Mouse (Mus musculus): Measurements from ENCODE around the gene Cyth3.

The Cyth3 gene

GRCm38 (mm10) chr5:143616116-143616515 is 6.1 kb upstream of the Cyth3 start:
- no peak for DNase-seq (ENCODE audit: low spot score)

GRCm38 (mm10) chr5:143616657-143617329 is 5.5 kb upstream of the Cyth3 start:
- DNase-seq (ENCODE audit: low spot score) = no peak

GRCm38 (mm10) chr5:143617487-143618209 is 4.6 kb upstream of the Cyth3 start:
- peak; percentile 67 for DNase-seq (ENCODE audit: low spot score)

- no peak for DNase-seq (ENCODE audit: low spot score)
Measured at GRCm38 (mm10) chr5:143618585-143618984, 3.7 kb upstream of the Cyth3 start.

GRCm38 (mm10) chr5:143620196-143620595 is 2.1 kb upstream of the Cyth3 start:
- no peak for DNase-seq (ENCODE audit: low spot score)

GRCm38 (mm10) chr5:143620941-143621340 is 1.3 kb upstream of the Cyth3 start:
- DNase-seq (ENCODE audit: low spot score) = no peak

- DNase-seq (ENCODE audit: low spot score) = no peak
Measured at GRCm38 (mm10) chr5:143622623-143623150, 440 bp downstream of the Cyth3 start.

GRCm38 (mm10) chr5:143623356-143624295 is 1.4 kb downstream of the Cyth3 start:
- no peak for DNase-seq (ENCODE audit: low spot score)

GRCm38 (mm10) chr5:143624449-143624848 is 2.2 kb downstream of the Cyth3 start:
- no peak for DNase-seq (ENCODE audit: low spot score)

- no peak for DNase-seq (ENCODE audit: low spot score)
Measured at GRCm38 (mm10) chr5:143625497-143625896, 3.2 kb downstream of the Cyth3 start.

GRCm38 (mm10) chr5:143625940-143626588 is 3.8 kb downstream of the Cyth3 start:
- DNase-seq (ENCODE audit: low spot score) = no peak

- no peak for DNase-seq (ENCODE audit: low spot score)
Measured at GRCm38 (mm10) chr5:143627507-143627906, 5.3 kb downstream of the Cyth3 start.

- DNase-seq (ENCODE audit: low spot score) = no peak
Measured at GRCm38 (mm10) chr5:143627926-143628325, 5.7 kb downstream of the Cyth3 start.

GRCm38 (mm10) chr5:143629686-143630085 is 7.4 kb downstream of the Cyth3 start:
- no peak for DNase-seq (ENCODE audit: low spot score)

GRCm38 (mm10) chr5:143630214-143630613 is 8.0 kb downstream of the Cyth3 start:
- no peak for DNase-seq (ENCODE audit: low spot score)

- DNase-seq (ENCODE audit: low spot score) = no peak
Measured at GRCm38 (mm10) chr5:143630738-143631137, 8.5 kb downstream of the Cyth3 start.

- DNase-seq (ENCODE audit: low spot score) = no peak
Measured at GRCm38 (mm10) chr5:143631559-143631958, 9.3 kb downstream of the Cyth3 start.

- peak; percentile 61 for DNase-seq (ENCODE audit: low spot score)
Measured at GRCm38 (mm10) chr5:143632674-143633557, 10.7 kb downstream of the Cyth3 start.

- DNase-seq (ENCODE audit: low spot score) = no peak
Measured at GRCm38 (mm10) chr5:143633558-143633871, 11.3 kb downstream of the Cyth3 start.

- DNase-seq (ENCODE audit: low spot score) = no peak
Measured at GRCm38 (mm10) chr5:143633877-143634276, 11.6 kb downstream of the Cyth3 start.

Measured in embryo, embryonic 10.5 days (tissue).